Mouse (Mus musculus) ES-E14 (cell line): ENCODE data around the gene Slc18b1. TPM values are rescaled to one million over a fixed set of nuclear protein-coding genes. Genes with fewer than 3 reads are reported as not detected.
A peak's percentile ranks its signal among the peaks of the same experiment; 100 is the strongest.
"Not testable (repeated sequence)": the region's sequence is repeated elsewhere in the genome, so short reads cannot be mapped to it uniquely, and the experiment has no call there.

Experiments
- DNase-seq: peaks from one replicate; pipeline ENCODE4 v3.0.0-alpha.2; 2013; ENCODE audit warnings: low read depth, low spot score
- H3K27ac ChIP-seq: 2 replicates; pipeline ENCODE4 v1.5.1; 2012; ENCODE audit warnings: low read depth, mild to moderate bottlenecking, low read length, moderate library complexity, mixed read lengths; ENCODE audit not compliant: poor library complexity, insufficient read depth, severe bottlenecking
- H3K36me3 ChIP-seq: 2 replicates; pipeline ENCODE4 v1.6.1; 2012; ENCODE audit warnings: mild to moderate bottlenecking, low read length, moderate library complexity, mixed read lengths; ENCODE audit not compliant: control insufficient read depth, poor library complexity, insufficient read depth, severe bottlenecking
- H3K4me1 ChIP-seq, 2 experiments: fragments of 150-350 bp in 1 of 2; sonication (generic) in 1 of 2; 2 replicates each; pipeline ENCODE4 v1.6.1; 2012; ENCODE audit warnings: low read length in 2 of 2, mild to moderate bottlenecking in 1 of 2, mixed read lengths in 1 of 2; ENCODE audit not compliant: control insufficient read depth in 2 of 2, insufficient read depth in 2 of 2, poor library complexity in 1 of 2
- H3K4me3 ChIP-seq, 2 experiments: fragments of 150-350 bp in 1 of 2; sonication (generic) in 1 of 2; 2 replicates each; pipeline ENCODE4 v1.5.1; 2012; ENCODE audit warnings: low read length in 2 of 2, low read depth in 1 of 2, mild to moderate bottlenecking in 1 of 2, mixed read lengths in 1 of 2; ENCODE audit not compliant: insufficient read depth in 1 of 2, poor library complexity in 1 of 2, severe bottlenecking in 1 of 2
- H3K9ac ChIP-seq: 2 replicates; pipeline ENCODE4 v1.6.1; 2012; ENCODE audit warnings: low read depth, mild to moderate bottlenecking, low read length, mixed read lengths; ENCODE audit not compliant: poor library complexity, insufficient read depth, severe bottlenecking
- H3K9me3 ChIP-seq: fragments of 150-350 bp; sonication (generic); 2 replicates; pipeline ENCODE4 v1.6.1; 2012; ENCODE audit warnings: low read depth, mild to moderate bottlenecking, low read length; ENCODE audit not compliant: control insufficient read depth, insufficient read depth
- CHD2 ChIP-seq: IDR thresholded peaks from 2 replicates; pipeline ENCODE4 v1.6.1; 2014; ENCODE audit warnings: mild to moderate bottlenecking, low read depth, low read length, inconsistent platforms
- HCFC1 ChIP-seq: IDR thresholded peaks from 2 replicates; pipeline ENCODE4 v1.6.1; 2012; ENCODE audit warnings: low read length, inconsistent platforms, borderline replicate concordance; ENCODE audit not compliant: insufficient read depth
- MAFK ChIP-seq: IDR thresholded peaks from 2 replicates; pipeline ENCODE4 v1.6.1; 2014; ENCODE audit warnings: mild to moderate bottlenecking, low read depth, low read length, inconsistent platforms; ENCODE audit not compliant: insufficient read depth
- ZC3H11A ChIP-seq: IDR thresholded peaks from 2 replicates; pipeline ENCODE4 v1.6.1; 2012; ENCODE audit warnings: low read depth, mild to moderate bottlenecking, inconsistent platforms, low read length, borderline replicate concordance
- ZNF384 ChIP-seq: IDR thresholded peaks from 2 replicates; pipeline ENCODE4 v1.6.1; 2012; ENCODE audit warnings: low read depth, low read length, inconsistent platforms
- in situ Hi-C, 2 experiments: fragments of 600-800 bp; cut with MboI; formaldehyde crosslinking; loops; one replicate each; pipeline ENCODE4 v1.15.1; 2025; ENCODE audit warnings: low sequenced_read_pairs in 2 of 2, inconsistent platforms in 1 of 2; ENCODE audit not compliant: unreplicated experiment in 2 of 2
- total RNA-seq: library from RNA; depleted of rRNA; stranded (reverse); fragments of 300-350 nt; gene quantifications from 2 replicates; pipeline ENCODE4 v1.2.3, GENCODE M21; 2012

The Slc18b1 gene
- total RNA-seq, 1 experiment: 5.9 TPM

DNA sequence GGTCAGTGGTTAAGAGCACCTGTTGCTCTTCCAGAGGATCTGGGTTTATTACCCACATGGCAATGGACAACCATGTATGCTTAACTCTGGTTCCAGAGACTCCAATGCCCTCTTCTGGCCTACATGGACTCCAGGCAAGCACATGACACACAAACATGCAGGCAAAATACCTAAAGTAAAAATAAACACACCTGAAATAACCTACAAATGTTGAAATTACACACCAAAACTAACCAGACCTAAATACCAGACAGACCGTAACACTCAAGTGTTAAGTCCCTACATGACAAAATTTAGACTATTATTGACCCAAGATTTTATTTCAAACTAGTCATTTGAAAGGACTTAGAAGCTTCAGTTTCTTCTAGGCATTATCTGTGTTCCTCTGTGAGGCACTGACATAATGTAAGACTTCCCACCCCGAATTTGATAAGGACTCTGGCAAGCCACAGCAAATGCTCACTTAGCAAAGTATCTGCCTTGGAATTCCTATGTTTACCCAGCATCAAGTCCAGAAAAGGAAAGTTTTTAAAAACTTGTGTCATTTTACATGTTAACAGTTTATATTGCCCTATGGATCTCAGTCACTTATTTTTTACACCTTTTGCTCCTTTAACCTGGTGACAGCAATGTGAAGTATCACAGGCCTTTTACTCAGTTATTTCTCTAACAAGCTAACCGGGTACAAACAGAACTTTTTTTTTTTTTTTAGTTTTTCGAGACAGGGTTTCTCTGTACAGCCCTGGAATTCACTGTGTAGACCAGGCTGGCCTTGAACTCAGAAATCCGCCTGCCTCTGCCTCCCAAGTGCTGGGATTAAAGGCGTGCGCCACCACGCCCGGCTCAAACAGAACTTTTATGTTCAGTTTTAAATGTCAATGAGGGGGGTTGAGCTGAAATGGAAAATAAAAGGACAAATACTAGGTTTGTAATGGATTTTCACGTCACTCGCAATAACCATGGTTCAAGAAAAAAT lies 14.7 kb upstream of the Slc18b1 start:
- Histone ChIP-seq H3K9me3 (no peaks in the 10 kb centered on the region), H3K27ac (no peak overlapping the region; the same call in 1 of the 2 replicates), H3K9ac (no peak overlapping the region), H3K4me3 (no peak overlapping the region), H3K36me3 (peaks cover 29% of the 10 kb centered on the region), H3K4me1 (peaks cover 0 to 1% of the 10 kb centered on the region in 2 experiments; a peak in 1 of 4 replicates)
- in situ Hi-C loops: loop anchor here in 1 of 2 experiments (25.0 kb wide), 1 partner anchor 830 kb away; no protein-coding TSS in a partner anchor
- DNase-seq: no peak
- no peak for TF ChIP-seq HCFC1
- 0 out of 2 replicates have a peak, but pooled peaks have one; percentile 48 for TF ChIP-seq ZNF384
- TF ChIP-seq ZC3H11A: no peak
- peak; percentile 70; the same call in 1 of the 2 replicates for TF ChIP-seq CHD2
- no peak for TF ChIP-seq MAFK

GRCm38 (mm10) chr10:23782855-23783492 lies 13.8 kb upstream of the Slc18b1 start:
- H3K9me3 ChIP-seq: no peaks in the 10 kb centered on the region
- H3K4me1 ChIP-seq: peaks cover 0 to 1% of the 10 kb centered on the region in 2 experiments; a peak in 1 of 4 replicates
- H3K27ac ChIP-seq: peak overlapping the region; percentile 35; the same call in 1 of the 2 replicates
- H3K9ac ChIP-seq: no peak overlapping the region; the same call in 1 of the 2 replicates
- DNase-seq: no peak
- H3K4me3 ChIP-seq: no peak overlapping the region
- in situ Hi-C loops: loop anchor here in 1 of 2 experiments (25.0 kb wide), 1 partner anchor 829 kb away; no protein-coding TSS in a partner anchor
- TF ChIP-seq CHD2: 0 out of 2 replicates have a peak, but pooled peaks have one; percentile 7
- TF ChIP-seq HCFC1: no peak
- peaks cover 29% of the 10 kb centered on the region for H3K36me3 ChIP-seq

DNA sequence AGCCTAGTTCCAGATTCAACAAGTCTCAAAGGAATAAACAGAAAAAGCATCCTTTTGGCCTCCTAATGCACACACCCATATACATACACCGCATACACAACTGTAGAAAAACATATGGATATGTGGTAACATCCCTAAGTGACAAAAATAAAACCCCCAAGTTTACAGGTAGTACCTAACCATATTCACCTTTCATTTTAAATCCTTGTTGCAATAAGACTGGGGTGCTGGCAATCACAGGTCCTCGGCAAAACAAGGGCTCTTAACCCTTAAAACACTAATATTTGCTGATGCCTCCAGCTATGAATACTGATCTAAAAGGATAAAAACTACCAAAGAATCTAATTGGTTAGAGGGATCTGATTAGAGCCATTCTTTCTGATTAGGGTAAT lies 13.3 kb upstream of the Slc18b1 start:
- in situ Hi-C loops: loop anchor here in 1 of 2 experiments (25.0 kb wide), 1 partner anchor 829 kb away; no protein-coding TSS in a partner anchor
- TF ChIP-seq ZNF384 (no peak), ZC3H11A (no peak), CHD2 (no peak; the same call in 1 of the 2 replicates), HCFC1 (no peak), MAFK (no peak)
- Histone ChIP-seq H3K27ac (peak overlapping the region; percentile 35; the same call in 1 of the 2 replicates), H3K9me3 (no peaks in the 10 kb centered on the region), H3K36me3 (peaks cover 29% of the 10 kb centered on the region), H3K4me3 (no peak overlapping the region), H3K4me1 (peaks cover 0 to 1% of the 10 kb centered on the region in 2 experiments; a peak in 1 of 4 replicates), H3K9ac (no peak overlapping the region; the same call in 1 of the 2 replicates)
- DNase-seq: no peak

DNA sequence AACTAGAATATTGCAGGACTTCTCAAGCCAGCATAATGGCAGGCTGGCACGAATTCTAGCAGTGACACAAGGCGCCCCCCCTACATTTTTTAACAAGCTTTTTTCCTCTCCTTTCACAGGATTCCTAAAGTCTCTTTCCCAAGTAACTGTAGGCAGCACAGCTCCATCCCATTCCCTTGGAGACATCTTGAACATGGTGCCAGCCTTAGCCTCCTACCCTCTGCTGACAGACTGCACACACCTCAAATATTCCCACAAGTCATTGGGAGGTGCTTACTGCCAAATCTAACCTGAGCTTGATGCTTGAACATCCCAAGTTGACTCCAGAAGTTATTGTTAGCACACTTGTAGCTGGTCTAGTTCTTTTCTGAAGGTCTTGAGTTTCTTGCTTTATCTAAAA lies 12.7 kb upstream of the Slc18b1 start:
- H3K9me3 ChIP-seq: no peaks in the 10 kb centered on the region
- H3K36me3 ChIP-seq: peaks cover 29% of the 10 kb centered on the region
- H3K9ac ChIP-seq: no peak overlapping the region; the same call in 1 of the 2 replicates
- peak overlapping the region; percentile 8; the same call in 1 of the 2 replicates for H3K27ac ChIP-seq
- in situ Hi-C loops: loop anchor here in 1 of 2 experiments (25.0 kb wide), 1 partner anchor 828 kb away; no protein-coding TSS in a partner anchor
- no peak for DNase-seq
- no peak for TF ChIP-seq ZNF384
- TF ChIP-seq CHD2: no peak; the same call in 1 of the 2 replicates
- TF ChIP-seq MAFK: no peak
- no peak for TF ChIP-seq HCFC1
- TF ChIP-seq ZC3H11A: no peak
- peak overlapping the region in 1 of 2 experiments; percentile 96; a peak in 2 of 4 replicates for H3K4me3 ChIP-seq
- H3K4me1 ChIP-seq: peaks cover 0 to 1% of the 10 kb centered on the region in 2 experiments; a peak in 2 of 4 replicates

- H3K9me3 ChIP-seq, H3K4me1 ChIP-seq, DNase-seq: not testable (repeated sequence)
- Histone ChIP-seq H3K36me3 (peaks cover 29% of the 10 kb centered on the region), H3K27ac (peak overlapping the region; percentile 93), H3K9ac (peak overlapping the region; percentile 99), H3K4me3 (peak overlapping the region; percentile 82 to 96)
- in situ Hi-C loops: loop anchor here in 1 of 2 experiments (25.0 kb wide), 1 partner anchor 827 kb away; no protein-coding TSS in a partner anchor
Observed at GRCm38 (mm10) chr10:23785599-23785998, 11.2 kb upstream of the Slc18b1 start.
